Mouse (Mus musculus): ENCODE data around the gene Znrd1.

Znrd1 gene

DNA sequence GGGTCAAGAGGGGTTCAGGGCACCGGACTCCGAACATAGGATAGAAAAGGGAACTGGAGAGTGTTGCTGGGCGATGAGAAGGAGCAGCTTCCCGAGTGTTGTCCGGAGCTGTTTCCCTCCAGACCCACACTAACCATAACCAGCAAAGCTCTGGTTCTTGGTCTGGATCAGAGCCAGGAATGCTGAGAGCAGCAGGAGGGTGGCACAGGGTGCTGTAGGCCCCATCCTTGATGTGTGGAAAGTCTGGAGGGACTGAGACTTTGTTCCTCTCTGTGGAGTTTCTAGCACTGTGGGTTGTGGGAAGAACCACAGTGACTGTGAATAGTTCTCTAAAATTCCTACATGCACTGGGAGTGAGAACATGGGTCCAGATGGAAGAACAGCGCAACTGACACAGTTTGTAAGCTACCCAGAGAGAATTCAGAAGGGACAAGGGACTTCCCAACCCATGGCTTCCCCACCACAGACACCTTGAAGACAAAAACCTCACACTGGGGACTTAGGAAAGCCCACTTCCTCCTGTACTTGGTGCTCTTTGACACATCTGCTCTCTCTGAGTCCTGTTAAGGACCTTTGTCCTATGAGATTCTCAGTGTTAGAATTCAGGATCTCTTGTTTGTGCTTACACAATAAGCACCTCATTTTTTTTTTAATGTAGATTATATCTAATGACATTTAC is 13.0 kb upstream of the Znrd1 start:
- DNase-seq (ENCODE audit: low spot score in 2 of 2): no peak

DNA sequence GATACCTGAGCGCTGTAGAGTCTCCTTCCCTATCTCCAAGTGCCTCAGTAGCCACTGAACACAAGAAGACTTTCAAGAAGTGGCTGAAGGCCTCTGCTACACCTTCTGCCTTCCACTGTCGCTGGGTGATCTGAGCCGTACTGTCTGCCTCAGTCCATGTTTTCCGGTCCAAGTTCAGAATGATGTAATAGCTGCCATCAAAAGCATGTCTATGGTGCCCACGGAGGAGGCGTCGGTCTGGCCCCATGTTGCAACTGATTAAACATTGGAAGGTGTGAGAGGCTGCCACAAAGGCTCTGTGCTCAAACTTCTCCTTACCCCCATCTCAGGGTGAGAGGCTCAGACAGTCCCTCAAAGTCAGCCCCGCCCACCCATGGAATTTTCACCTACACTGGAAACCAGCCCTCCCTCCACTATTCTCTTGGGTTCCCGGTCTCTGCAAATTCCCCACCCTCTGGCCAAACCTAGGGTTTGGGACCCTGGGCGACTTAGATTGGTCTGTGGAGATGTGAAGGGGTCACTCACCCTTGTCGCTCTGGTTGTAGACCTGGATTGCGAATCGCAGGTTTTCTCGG is 12.0 kb upstream of the Znrd1 start:
- DNase-seq (ENCODE audit: low spot score in 2 of 2): no peak

DNA sequence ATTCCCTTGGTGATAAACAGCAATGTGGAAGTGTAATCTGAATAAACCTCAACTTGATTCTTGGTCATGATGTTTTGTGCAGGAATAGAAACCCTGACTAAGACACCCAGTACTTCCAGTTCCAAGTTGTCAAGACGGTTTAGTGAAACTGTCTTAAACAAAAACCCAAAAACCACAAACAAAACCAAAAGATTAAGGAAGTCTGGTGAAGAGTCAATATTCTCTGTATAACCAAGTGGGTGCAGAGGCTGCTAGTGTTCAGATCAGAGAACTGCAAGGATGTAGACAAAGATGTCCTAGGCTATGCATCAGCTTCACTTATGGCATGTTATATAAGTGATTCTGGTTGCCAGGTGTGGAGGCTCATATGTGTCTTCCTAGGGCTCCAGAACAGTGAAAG is 8.5 kb upstream of the Znrd1 start:
- no peak for DNase-seq (ENCODE audit: low spot score in 2 of 2)

DNA sequence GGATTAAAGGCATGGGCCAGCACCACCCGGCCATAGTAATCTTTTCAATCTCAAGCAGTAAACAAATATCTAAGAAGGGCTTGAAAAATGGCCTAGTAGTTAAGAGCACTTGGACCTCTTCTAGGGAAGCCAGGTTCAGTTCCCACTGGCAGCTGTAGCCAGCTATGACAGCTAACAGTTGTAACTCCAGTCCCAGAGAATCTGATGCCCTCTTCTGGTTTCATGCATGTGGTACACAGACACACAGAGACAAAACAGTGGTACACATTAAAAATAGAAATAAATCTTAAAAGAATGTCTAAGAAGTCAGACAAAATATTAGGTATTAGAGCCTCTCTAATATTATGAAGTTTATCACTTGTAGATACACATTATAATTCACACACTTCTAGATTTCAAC is 2.8 kb upstream of the Znrd1 start:
- no peak for DNase-seq (ENCODE audit: low spot score in 2 of 2)

DNA sequence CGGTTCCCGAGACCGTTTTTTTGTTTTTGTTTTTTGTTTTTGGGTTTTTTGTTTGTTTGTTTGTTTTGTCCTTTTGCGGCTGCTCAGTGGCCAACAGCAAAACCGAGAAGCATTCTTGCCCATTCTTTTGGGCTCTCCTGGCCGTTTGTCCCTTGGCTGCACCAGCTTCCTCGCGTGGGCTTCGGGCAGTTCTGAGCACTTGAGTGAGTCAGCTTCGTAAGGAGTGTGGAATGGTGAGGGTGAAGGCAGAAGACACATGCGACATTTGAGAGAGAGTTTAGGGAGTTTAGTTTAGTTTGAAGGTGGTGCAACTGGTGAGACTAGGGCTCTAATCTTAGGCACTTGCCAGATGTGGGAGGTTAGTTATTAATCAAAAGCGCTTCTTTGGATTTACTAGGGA is 525 bp upstream of the Znrd1 start:
- DNase-seq (ENCODE audit: low spot score in 2 of 2): no peak

DNA sequence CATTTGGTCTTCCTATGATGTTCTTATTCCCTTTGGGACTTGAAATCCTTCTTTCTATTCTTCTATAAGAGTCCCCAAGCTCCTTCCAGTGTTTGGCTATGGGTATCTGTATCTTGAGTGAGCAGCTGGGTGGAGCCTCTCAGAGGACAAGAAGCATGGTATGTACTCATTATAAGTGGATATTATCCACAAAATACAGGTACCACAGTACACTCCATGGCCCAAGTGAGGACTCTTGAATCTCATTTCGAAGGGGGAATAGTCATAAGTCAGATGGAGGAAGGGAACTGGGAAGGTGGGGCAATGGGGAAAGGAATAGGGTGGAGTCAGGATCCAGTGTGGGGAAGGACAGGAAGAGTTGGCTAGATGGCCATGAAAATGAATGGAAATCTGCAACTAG is 5.3 kb downstream of the Znrd1 start:
- no peak for DNase-seq (ENCODE audit: low spot score in 2 of 2)

DNA sequence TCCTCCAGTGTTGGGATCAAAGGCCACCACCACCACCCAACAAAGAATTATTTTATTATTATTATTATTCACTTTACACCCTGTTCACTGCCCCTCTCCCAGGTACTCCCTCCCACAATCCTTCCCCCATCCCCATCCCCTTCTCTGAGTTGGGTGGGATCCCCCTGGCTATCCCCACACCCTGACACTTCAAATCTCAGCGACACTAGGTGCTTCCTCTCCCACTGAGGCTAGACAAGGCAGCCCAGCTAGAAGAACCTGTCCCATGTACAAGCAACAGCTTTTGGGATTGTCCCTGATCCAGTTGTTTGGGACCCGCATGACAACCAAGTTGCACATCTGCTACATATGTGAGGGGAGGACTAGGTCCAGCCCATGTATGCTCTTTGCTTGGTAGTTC is 5.7 kb downstream of the Znrd1 start:
- no peak for DNase-seq (ENCODE audit: low spot score in 2 of 2)

DNA sequence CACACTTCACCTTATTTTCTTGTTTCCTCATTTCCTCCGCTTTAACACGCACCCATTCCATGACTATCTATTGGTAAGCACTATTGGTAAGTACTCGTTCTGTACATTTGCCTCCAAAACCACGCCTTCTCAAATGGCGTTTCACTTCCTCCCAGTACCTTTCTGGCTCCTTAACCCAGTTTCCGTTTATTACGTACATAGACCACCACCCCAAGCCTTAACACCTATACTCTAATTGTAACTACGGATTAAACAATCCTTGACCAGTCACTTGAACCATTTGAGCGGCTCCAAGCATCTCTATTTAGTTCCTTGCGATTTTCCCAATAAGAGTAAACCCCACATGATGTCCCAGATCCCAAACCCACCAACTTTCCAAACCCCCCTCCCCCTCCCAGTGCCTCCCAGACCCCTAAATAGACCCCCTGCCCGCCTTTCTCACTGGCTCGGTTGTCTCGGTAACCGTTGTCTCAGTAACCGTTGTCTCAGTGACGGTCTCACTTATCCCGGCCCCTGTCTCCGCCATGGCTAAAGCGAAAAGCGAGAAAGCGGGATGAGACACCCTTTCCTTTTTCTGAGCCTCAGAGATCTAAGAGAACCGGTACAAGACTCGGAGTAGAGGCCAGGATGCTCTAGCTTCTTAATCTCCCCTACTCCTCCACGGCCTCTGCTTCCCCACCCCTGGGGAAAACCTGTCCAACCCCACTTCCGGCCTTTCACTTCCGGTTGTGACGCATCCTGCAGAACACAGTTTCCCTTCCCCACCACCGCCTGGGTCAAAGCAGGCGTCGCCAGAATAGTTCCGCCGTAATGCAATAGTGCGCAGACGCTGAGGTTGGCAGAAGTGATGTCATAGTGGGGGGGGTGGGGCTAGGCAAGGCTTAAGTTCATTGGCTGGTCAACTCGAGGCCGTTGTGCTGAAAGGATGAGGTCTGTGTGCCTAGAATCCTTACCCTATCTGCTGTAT is 7.1 kb downstream of the Znrd1 start, which contains the start of gene Ppp1r11:
Ppp1r11 (minus strand) TSS at position 761 of the 967 bp plus-strand sequence.
- DNase-seq (ENCODE audit: low spot score in 2 of 2): peak; percentile 90 to 93

DNA sequence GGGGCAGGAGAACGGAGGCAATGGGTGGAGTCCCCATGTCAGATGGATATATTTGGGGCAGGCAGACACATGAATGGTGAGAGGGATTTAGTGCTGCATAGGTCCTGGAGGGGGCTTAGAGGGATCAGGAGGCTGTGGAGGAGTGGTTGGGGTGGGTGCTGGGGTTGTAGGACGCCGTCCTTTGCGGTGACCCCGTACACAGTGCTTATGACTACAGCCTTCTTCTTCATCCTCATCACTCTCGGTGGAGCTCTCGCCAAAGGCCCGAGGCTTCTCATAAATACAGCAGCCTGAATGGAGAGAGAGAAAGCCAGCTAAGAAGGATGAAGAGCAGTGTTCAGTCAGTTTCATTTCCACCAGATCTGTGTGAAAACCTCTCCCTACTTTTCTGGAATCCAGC is 9.1 kb downstream of the Znrd1 start:
- DNase-seq (ENCODE audit: low spot score in 2 of 2): no peak

DNA sequence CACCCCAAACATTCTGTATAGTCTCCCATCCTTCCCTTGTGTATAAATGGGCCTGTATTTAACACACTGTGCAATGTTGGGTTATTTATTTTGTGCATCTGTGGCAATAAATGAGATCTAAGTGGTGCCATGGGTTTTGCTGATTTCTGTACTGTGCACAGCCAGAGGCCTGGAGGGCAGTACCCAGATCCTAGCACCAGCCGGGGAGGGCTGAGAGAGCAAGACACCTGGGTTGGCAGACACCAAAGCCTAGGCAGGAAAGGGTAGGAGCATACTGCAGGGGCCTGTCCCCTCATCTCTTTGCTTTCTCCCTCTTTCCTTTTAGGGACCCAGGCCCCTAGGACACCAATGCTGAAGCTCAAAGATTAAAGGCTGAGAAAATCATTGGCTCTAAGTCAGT is 10.1 kb downstream of the Znrd1 start:
- DNase-seq (ENCODE audit: low spot score in 2 of 2): no peak

DNA sequence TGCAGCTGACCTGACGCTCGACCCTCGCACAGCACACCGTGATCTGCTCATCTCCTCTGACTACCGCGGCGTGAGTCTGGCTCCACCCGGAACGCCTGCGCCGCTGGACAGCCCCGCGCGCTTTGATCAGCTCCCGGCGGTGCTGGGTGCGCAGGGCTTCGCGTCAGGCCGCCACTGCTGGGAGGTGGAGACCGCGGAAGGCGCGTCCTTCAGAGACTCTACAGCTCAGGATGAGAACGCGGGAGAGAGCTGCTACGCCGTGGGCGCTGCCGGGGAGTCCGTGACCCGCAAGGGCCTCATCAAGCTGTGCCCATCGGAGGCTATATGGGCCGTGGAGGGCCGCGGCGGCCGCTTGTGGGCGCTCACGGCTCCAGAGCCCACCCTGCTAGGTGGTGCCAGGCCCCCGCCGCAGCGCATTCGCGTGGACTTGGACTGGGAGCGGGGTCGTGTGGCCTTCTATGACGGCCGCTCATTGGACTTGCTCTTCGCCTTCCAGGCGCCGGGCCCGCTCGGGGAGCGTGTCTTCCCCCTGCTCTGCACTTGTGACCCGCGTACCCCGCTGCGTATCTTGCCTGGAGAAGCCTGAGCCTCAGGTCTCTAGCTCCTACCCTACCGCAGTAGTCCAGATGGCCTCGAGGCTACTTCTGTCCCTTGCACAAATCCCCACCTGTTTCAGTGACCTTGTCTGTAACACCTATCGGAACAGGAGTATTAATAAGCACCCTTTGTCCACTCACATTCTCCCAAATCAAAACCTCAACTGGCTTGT is 11.1 kb downstream of the Znrd1 start:
- DNase-seq (ENCODE audit: low spot score in 2 of 2): peak in 1 of 2 experiments; percentile 66

DNA sequence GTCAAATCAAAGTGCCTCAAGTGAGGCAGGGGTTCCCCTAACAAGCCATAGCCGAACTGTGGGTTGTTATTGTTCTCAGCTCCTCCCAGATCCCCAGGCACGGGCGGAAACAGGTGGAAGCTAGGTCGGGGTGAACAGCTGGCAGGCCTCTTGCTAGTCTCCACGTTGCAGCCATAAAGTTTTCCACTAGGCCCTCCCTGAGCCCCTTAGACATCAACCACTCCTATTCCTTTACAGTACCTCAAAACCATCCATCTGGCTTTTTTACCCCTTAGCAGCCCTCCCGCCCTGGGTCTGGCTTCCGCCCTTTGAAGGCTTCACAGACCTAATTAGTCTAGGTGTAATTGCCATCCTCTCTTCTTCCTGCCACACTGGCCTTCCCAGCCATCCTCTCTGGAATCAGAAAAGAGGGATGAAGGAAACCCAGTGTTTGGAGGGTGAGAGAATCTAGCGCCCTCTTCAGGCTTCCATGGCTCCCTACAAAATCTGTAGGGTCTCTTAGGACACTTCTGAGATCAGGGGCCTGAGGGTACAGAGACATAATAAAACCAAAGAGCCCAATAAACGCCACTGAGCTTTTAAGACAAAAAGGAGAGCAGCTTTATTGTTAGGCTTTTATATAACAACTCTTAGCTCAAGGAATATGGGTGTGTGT is 14.1 kb downstream of the Znrd1 start:
- DNase-seq (ENCODE audit: low spot score in 2 of 2): no peak

DNA sequence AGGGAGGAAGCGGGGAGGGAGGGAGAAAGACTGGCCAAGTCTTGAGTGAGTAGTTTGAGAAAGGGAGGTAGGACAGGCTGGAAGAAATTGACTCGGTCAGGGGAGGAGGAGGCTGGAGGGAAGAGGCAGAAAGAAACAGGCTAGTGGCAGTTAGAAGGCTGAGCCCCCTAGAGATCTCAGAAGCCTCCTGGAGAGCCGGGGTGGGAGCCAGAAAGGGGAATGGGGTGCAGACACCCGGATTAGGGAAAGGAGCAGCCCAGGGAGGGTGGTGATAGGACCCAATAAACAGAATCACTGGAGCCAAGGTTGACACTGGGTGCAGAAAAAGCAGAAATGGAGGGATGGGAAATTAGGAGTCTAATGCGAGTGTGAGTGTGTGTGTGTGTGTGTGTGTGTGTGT is 14.7 kb downstream of the Znrd1 start:
- DNase-seq (ENCODE audit: low spot score in 2 of 2): no peak

DNA sequence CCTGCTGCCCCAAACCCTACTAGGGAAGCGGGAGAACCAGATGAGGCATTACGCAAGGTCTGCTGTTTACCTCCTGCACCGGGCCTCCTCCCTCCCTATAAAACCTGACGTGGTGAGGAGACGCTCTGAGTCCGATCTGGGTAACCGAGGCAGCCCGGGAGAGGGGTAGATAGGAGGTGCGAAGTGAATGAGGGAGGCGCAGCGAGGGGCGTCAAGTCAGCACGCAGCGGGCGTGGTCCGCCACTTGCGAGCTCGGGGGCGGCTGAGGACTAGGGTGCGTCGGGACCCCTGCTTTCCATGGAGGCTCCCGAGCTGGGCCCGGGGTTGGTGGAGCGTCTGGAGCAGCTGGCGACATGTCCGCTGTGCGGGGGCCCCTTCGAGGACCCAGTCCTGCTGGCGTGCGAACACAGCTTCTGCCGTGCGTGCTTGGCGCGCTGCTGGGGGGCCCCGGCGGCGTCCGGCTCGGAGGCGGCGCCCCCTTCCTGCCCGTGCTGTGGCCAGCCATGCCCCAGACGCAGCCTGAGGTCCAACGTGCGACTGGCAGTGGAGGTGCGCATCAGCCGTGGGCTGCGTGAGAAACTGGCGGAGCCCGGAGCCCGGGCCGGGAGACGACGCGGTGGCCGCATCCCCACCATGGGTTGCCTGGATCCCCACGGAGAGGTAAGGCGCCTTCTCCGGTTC is 15.4 kb downstream of the Znrd1 start, which contains the start of gene Rnf39:
Rnf39 (plus strand) TSS at position 128 of the 681 bp plus-strand sequence.
- DNase-seq (ENCODE audit: low spot score in 2 of 2): no peak

DNA sequence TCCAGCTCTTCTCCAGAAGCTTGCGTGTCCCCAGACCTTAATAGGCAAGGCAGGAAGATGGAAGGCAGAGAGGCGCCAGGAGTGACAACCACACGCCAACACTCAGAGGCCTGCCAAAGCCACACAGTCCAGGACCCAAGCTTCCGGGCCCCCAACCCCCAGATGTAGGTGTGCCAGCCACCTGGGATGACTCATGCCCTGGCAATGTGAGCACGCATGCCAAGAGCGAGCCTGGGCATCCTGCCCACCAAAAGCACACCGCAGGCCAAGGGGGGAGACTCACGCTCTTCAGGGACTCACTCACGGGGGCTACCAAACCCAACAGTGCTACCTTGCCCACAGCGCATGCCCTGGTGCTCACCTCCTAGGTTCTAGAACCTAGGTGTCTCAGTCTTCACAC is 16.0 kb downstream of the Znrd1 start:
- DNase-seq (ENCODE audit: low spot score in 2 of 2): no peak

DNA sequence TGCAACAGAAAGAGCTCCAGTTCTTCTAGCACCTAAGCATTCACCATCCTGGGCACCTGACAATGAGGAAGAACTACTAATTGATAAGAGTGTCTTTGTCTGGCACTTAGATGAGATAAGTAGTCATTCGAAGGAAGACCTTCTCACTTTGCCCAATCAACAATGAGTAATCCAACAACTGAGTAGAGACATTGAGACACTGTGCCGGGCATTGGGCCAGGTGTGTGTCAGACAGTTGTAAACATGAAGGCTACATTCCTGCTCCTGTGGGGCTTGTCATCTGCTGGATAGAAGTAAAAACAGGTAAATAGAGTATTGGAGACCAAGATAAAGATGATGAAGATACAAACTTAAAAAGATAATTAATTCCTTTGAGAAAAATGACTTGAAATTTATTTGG is 20.3 kb downstream of the Znrd1 start:
- no peak for DNase-seq (ENCODE audit: low spot score in 2 of 2)

DNA sequence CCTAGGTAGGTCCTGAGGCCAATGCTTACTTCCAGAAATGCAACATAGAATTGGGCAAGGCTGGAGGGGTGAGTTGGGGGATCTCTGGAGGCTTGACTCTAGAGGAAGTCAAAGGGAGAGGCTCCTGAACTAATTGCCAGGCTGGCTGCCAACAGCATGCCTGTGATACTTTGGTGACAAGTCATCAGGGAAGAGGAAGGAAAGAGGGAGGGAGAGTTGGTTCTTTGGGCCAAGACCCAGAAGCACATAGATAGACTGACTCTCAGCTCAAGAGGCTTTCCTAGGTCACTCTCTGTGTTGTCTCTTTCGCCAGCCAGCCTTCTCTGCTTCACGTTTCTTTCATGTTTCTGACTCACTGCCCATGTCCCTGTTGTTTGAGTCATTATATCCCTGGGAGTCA is 26.6 kb downstream of the Znrd1 start:
- DNase-seq (ENCODE audit: low spot score in 2 of 2): no peak

DNA sequence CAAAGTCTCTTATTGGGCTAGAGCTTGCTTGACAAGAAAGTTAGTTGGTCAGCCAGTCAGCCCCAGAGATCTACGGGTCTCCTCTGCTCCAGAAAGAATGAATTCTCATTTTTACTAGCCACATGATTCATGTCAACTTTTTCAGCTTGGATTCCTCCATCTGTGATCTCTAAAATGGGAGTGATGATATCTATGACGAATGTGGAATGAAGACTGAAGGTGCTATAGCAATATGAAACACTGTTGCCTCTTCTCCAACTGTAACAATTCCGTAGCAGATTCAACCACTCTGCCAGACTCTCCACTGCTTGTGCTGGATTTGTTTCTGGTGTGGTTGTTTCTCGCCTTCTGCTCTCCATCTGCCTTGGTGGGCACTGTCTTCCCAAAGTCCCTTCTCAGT is 27.2 kb downstream of the Znrd1 start:
- no peak for DNase-seq (ENCODE audit: low spot score in 2 of 2)

DNA sequence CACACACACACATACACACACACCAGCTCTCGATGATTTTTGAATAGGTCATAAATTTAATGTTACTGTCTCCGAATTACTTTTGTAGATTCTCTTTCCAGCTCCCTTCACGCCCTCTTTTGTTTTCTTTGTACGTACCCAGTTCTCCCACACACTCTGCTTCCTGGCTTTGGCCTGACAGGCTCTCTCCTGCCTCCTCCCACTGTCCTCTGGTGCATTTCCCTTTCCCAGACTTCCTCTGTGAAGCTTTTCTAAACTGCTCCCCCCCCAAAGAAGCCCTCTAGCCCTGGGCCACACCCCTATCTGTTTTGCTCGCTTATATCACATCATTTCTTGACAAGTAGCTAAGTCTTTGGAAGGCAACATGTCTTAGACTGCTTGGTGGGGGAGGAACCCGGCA is 28.1 kb downstream of the Znrd1 start:
- no peak for DNase-seq (ENCODE audit: low spot score in 2 of 2)

DNA sequence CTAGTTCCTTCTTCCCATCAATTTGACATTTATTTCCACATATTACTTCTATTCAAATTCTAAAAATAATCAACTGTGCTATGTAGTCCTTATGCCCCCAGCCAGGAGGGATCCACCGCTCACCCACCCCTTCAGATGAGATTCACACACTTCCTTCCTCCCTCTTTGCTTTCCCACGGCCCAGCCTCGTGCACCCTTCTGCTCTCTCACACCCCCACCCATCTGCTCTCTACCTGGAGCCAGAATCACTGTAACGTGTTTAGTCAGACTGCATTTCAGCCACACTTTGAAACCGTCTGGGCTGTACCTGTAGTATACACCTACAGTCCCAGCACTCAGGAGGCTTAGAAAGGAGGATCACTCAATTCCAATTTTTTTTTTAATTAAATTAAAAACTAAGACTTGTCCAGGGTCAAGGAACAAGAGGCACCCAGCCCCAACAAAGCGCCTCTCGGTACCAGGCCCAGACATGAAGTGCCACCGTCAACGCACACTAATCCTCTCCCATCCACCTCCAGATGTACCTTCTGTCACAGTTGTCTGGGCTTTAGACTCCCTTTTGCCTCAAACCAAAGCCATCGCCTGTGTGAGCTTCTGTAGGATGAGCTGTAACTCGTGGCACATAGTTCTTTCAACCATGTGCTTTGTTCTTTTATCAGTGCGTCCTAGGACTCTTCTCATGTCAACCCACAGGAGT is 29.0 kb downstream of the Znrd1 start:
- DNase-seq (ENCODE audit: low spot score in 2 of 2): no peak
